Mouse (Mus musculus): ENCODE results near the gene Olfr495. TPM values are rescaled to one million over a fixed set of nuclear protein-coding genes. Genes with fewer than 3 reads are reported as not detected.

Olfr495 gene
- total RNA-seq (2021), result not detected
- long read RNA-seq, experiment 1, result 0 reads
- long read RNA-seq, experiment 2, result 0 reads

DNA sequence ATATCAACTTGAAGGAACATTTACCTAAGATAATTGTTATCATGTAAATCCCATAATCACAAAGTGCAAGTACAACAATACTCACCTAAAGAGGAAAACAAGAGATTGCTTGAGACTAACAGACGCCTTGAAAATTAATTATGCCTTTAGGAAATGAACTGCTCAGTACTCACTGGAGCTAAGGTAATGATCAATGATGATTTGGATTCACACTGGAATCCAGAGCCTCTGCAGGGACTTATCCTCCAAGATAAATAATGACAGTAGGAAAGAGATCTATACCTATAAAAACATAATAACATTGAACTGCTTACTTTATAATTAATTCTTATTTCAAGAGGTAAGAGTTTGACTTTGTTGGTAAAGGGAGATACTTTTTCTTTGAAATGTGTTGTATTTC is at the start of gene Olfr495:
Gene Olfr495, plus strand, starts transcription at position 301 of the 400 bp plus-strand sequence.
- no peak for DNase-seq

DNA sequence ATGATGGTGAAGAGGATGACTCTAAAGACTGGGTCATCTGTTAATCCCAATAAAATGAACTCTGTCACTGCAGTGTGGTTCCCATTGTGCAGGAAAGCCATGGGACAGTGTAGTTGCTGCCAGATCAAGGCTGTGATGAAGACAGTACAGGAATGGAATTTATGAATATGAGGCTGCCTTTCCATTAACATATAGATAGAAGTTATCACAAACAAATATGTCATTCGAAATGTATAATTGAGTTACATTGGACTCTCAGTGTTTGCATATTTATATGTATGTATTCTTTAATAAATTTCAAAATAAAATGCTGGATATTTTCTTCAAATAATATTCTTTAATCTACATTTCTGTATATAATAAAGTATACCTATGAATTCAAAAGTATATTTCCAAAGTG is 46.1 kb upstream of the Olfr495 start, which contains the start of gene Olfr493:
Gene Olfr493, minus strand, starts transcription at position 101 of the 400 bp plus-strand sequence.
- no peak for DNase-seq

DNA sequence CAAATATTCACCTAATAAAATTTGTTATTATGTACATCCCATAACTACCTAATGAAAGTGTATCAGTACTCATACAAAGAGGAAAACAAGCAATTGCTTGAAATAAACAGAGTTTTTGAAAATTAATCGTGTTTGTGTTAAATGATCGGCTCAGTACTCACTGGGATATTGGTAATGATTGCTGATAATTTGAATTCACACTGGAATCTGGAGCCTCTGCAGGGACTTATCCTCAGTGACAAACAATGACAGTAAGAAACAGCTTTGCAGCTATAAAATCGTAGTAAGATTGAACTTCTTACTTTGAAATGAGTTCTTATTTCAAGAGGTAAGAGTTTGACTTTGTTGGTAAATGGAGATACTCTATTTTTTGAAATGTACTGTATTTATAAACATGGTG is 27.9 kb upstream of the Olfr495 start, which contains the start of gene Olfr494:
Gene Olfr494, plus strand, starts transcription at position 301 of the 400 bp plus-strand sequence.
- DNase-seq, result no peak

DNA sequence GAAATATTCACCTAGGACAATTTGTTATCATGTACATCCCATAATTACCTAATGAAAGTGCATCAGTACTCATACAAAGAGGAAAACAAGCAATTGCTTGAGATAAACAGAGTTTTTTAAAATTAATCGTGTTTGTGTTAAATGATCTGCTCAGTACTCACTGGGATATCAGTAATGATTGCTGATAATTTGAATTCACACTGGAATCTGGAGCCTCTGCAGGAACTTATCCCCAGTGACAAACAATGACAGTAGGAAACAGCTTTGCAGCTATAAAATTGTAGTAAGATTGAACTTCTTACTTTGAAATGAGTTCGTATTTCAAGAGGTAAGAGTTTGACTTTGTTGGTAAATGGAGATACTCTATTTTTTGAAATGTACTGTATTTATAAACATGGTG is 27.2 kb downstream of the Olfr495 start, which contains the start of gene Olfr497:
Gene Olfr497, plus strand, starts transcription at position 301 of the 400 bp plus-strand sequence.
- no peak for DNase-seq

Other genes starting within 250 kb of the Olfr495 start
- not detected for gene Olfr485, start 233.3 kb upstream of the Olfr495 start, total RNA-seq (2021)
- gene Olfr486, start 220.4 kb upstream of the Olfr495 start, total RNA-seq (2021), result not detected
- not detected for gene Olfr487, start 178.5 kb upstream of the Olfr495 start, total RNA-seq (2021)
- gene Olfr488, start 134.8 kb upstream of the Olfr495 start, total RNA-seq (2021), result not detected
- gene Olfr490, start 104.2 kb upstream of the Olfr495 start, total RNA-seq (2021), result not detected
- gene Olfr491, start 79.7 kb upstream of the Olfr495 start, total RNA-seq (2021), result not detected
- gene Olfr492, start 69.5 kb upstream of the Olfr495 start, total RNA-seq (2021), result not detected
- gene Olfr493, start 46.2 kb upstream of the Olfr495 start, total RNA-seq (2021), result not detected
- gene Olfr494, start 27.8 kb upstream of the Olfr495 start, total RNA-seq (2021), result not detected
- not detected for gene Olfr497, start 27.3 kb downstream of the Olfr495 start, total RNA-seq (2021)
- gene Olfr498, start 72.2 kb downstream of the Olfr495 start, total RNA-seq (2021), result not detected
- gene Olfr502, start 131.9 kb downstream of the Olfr495 start, total RNA-seq (2021), result not detected
- gene Olfr503, start 151.4 kb downstream of the Olfr495 start, total RNA-seq (2021), result not detected
- gene Olfr504, start 172.6 kb downstream of the Olfr495 start, total RNA-seq (2021), result not detected
- not detected for gene Olfr506, start 217.6 kb downstream of the Olfr495 start, total RNA-seq (2021)
- not detected for gene Olfr507, start 228.6 kb downstream of the Olfr495 start, total RNA-seq (2021)
- not detected for gene Olfr508, start 236.8 kb downstream of the Olfr495 start, total RNA-seq (2021)